Mouse (Mus musculus): Measurements from ENCODE around the gene Rpia. TPM values are rescaled to one million over a fixed set of nuclear protein-coding genes. Genes with fewer than 3 reads are reported as not detected.
"Not testable (repeated sequence)": the region's sequence is repeated elsewhere in the genome, so short reads cannot be mapped to it uniquely, and the experiment has no call there.

Rpia gene
- 15.7 and 16.7 TPM in 2 replicates for polyA plus RNA-seq (2012; rRNA removed)

GRCm38 (mm10) chr6:70791824-70792535 lies at the start of gene Rpia:
Gene Rpia (minus strand): TSS chr6:70792232.
- DNase-seq (ENCODE audit: extremely low spot score in 1 of 2, low spot score in 1 of 2): peak; percentile 98 to 99

GRCm38 (mm10) chr6:70840281-70840680 lies 48.2 kb upstream of the Rpia start:
- DNase-seq (ENCODE audit: extremely low spot score in 1 of 2, low spot score in 1 of 2): no peak

- DNase-seq (ENCODE audit: extremely low spot score in 1 of 2, low spot score in 1 of 2): no peak
Observed at GRCm38 (mm10) chr6:70838532-70838931, 46.5 kb upstream of the Rpia start.

GRCm38 (mm10) chr6:70837297-70837696 lies 45.3 kb upstream of the Rpia start:
- no peak for DNase-seq (ENCODE audit: extremely low spot score in 1 of 2, low spot score in 1 of 2)

GRCm38 (mm10) chr6:70831179-70831839 lies 39.3 kb upstream of the Rpia start:
- DNase-seq (ENCODE audit: extremely low spot score in 1 of 2, low spot score in 1 of 2): no peak

GRCm38 (mm10) chr6:70830552-70830951 lies 38.5 kb upstream of the Rpia start:
- DNase-seq (ENCODE audit: extremely low spot score in 1 of 2, low spot score in 1 of 2): no peak

GRCm38 (mm10) chr6:70829451-70829850 lies 37.4 kb upstream of the Rpia start:
- DNase-seq (ENCODE audit: extremely low spot score in 1 of 2, low spot score in 1 of 2): no peak

- DNase-seq (ENCODE audit: extremely low spot score in 1 of 2, low spot score in 1 of 2): no peak
Observed at GRCm38 (mm10) chr6:70824987-70825337, 32.9 kb upstream of the Rpia start.

GRCm38 (mm10) chr6:70824085-70824986 lies 32.3 kb upstream of the Rpia start:
- DNase-seq (ENCODE audit: extremely low spot score in 1 of 2, low spot score in 1 of 2): peak; percentile 64 to 82

- DNase-seq (ENCODE audit: extremely low spot score in 1 of 2, low spot score in 1 of 2): not testable (repeated sequence)
Observed at GRCm38 (mm10) chr6:70823277-70823676, 31.2 kb upstream of the Rpia start.

- no peak for DNase-seq (ENCODE audit: extremely low spot score in 1 of 2, low spot score in 1 of 2)
Observed at GRCm38 (mm10) chr6:70822386-70822910, 30.4 kb upstream of the Rpia start.

- DNase-seq (ENCODE audit: extremely low spot score in 1 of 2, low spot score in 1 of 2): no peak
Observed at GRCm38 (mm10) chr6:70821566-70821965, 29.5 kb upstream of the Rpia start.

- no peak for DNase-seq (ENCODE audit: extremely low spot score in 1 of 2, low spot score in 1 of 2)
Observed at GRCm38 (mm10) chr6:70815471-70815870, 23.4 kb upstream of the Rpia start.

- DNase-seq (ENCODE audit: extremely low spot score in 1 of 2, low spot score in 1 of 2): no peak
Observed at GRCm38 (mm10) chr6:70814629-70814950, 22.6 kb upstream of the Rpia start.

- DNase-seq (ENCODE audit: extremely low spot score in 1 of 2, low spot score in 1 of 2): no peak
Observed at GRCm38 (mm10) chr6:70813921-70814628, 22.0 kb upstream of the Rpia start.

- DNase-seq (ENCODE audit: extremely low spot score in 1 of 2, low spot score in 1 of 2): no peak
Observed at GRCm38 (mm10) chr6:70812526-70812895, 20.5 kb upstream of the Rpia start.

- DNase-seq (ENCODE audit: extremely low spot score in 1 of 2, low spot score in 1 of 2): peak; percentile 46 to 92
Observed at GRCm38 (mm10) chr6:70811557-70812525, 19.8 kb upstream of the Rpia start.

GRCm38 (mm10) chr6:70810524-70810923 lies 18.5 kb upstream of the Rpia start:
- DNase-seq (ENCODE audit: extremely low spot score in 1 of 2, low spot score in 1 of 2): no peak

- no peak for DNase-seq (ENCODE audit: extremely low spot score in 1 of 2, low spot score in 1 of 2)
Observed at GRCm38 (mm10) chr6:70806514-70806912, 14.5 kb upstream of the Rpia start.

Measured in frontal cortex, adult 2 months (tissue).